Mouse (Mus musculus): ENCODE results near the gene Zbp1. TPM values are rescaled to one million over a fixed set of nuclear protein-coding genes. Genes with fewer than 3 reads are reported as not detected.

The Zbp1 gene
- polyA plus RNA-seq (2015; fragmentation: Nextera tagmentation; extraction: Ambion mirVana), result 10.0 and 12.3 TPM in 2 replicates

DNA sequence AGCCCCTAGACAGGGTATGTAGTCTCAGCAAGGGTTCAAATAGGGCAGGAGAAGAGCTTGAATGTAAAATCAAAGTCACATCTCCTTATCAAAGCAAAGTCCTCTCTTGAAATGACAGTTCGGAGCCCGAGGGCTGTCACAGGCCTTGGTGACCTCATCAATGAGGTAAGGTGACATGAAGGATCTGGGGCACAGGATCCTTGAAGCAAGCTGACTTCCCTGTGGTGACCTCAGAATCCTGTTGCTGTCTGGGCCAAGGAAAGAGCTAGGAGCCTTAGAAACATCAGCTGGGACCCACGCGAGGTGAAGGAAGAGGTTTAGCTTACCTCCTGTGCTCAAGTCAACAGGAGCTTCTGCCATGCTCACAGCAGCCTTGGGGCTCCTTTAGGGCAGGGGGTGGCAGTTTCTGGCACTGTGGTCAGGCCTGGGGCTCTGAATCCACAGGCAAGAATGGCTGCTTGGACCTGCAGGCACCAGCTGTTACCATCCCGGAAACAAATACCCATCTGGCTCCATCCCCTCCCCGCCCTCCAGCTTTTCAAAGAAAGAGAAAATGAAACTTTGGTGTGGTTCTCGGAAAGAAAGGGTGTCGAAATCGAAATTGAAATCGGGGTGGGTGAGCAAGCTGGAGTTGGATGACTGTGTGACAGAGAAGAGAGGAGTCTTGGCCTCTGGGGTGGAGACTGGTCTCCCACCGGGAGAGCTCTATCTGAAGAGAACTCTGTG lies at the start of gene Zbp1:
TSS of gene Zbp1 (minus strand) at position 508 of the 726 bp plus-strand sequence.

Other genes with a start within 250 kb of the Zbp1 start
- 0.12 TPM in 1 of 2 replicates, not detected in the other for gene Spo11, start 241.2 kb downstream of the Zbp1 start, polyA plus RNA-seq (2015; fragmentation: Nextera tagmentation; extraction: Ambion mirVana)
- gene Rae1, start 218.8 kb downstream of the Zbp1 start, polyA plus RNA-seq (2015; fragmentation: Nextera tagmentation; extraction: Ambion mirVana), result 56.2 and 84.8 TPM in 2 replicates
- gene Rbm38, start 198.4 kb downstream of the Zbp1 start, polyA plus RNA-seq (2015; fragmentation: Nextera tagmentation; extraction: Ambion mirVana), result 13.7 and 24.2 TPM in 2 replicates
- gene Ctcfl, start 99.4 kb downstream of the Zbp1 start, polyA plus RNA-seq (2015; fragmentation: Nextera tagmentation; extraction: Ambion mirVana), result not detected in 2 replicates
- 17.0 and 22.9 TPM in 2 replicates for gene Pck1, start 65.9 kb downstream of the Zbp1 start, polyA plus RNA-seq (2015; fragmentation: Nextera tagmentation; extraction: Ambion mirVana)
- 5.8 and 6.3 TPM in 2 replicates for gene Pmepa1, start 57.6 kb upstream of the Zbp1 start, polyA plus RNA-seq (2015; fragmentation: Nextera tagmentation; extraction: Ambion mirVana)

Data from adrenal gland, postnatal 0 days (tissue).